Mouse (Mus musculus) embryonic facial prominence, embryonic 15.5 days (tissue): Measurements from ENCODE around the gene Spock1. TPM values are rescaled to one million over a fixed set of nuclear protein-coding genes. Genes with fewer than 3 reads are reported as not detected.
A peak's percentile ranks its signal among the peaks of the same experiment; 100 is the strongest.

Experiments used
- ATAC-seq: fragments of 200-750 bp; cut with Nextera tagmentation; 2 replicates; pipeline ENCODE4 v1.8.0; 2017; ENCODE audit warnings: low read depth, moderate TSS enrichment; ENCODE audit not compliant: insufficient number of reproducible peaks, low FRiP score, low TSS enrichment
- H3K27ac ChIP-seq: fragments of 300-500 bp; sonication (generic); replicated peaks from 2 replicates; pipeline ENCODE4 v1.5.1; 2015; ENCODE audit warnings: mild to moderate bottlenecking, inconsistent platforms
- H3K27me3 ChIP-seq: fragments of 300-500 bp; sonication (generic); 2 replicates; pipeline ENCODE4 v1.6.1; 2015; ENCODE audit warnings: inconsistent platforms
- H3K36me3 ChIP-seq: fragments of 300-500 bp; sonication (generic); 2 replicates; pipeline ENCODE4 v1.6.1; 2015; ENCODE audit warnings: mild to moderate bottlenecking, inconsistent platforms
- H3K4me1 ChIP-seq: fragments of 300-500 bp; sonication (generic); 2 replicates; pipeline ENCODE4 v1.6.1; 2015; ENCODE audit warnings: inconsistent platforms
- H3K4me2 ChIP-seq: fragments of 300-500 bp; sonication (generic); replicated peaks from 2 replicates; pipeline ENCODE4 v1.6.1; 2015; ENCODE audit warnings: mild to moderate bottlenecking, inconsistent platforms
- H3K4me3 ChIP-seq: fragments of 300-500 bp; sonication (generic); replicated peaks from 2 replicates; pipeline ENCODE4 v1.5.1; 2015; ENCODE audit warnings: mild to moderate bottlenecking, inconsistent platforms
- H3K9ac ChIP-seq: fragments of 300-500 bp; sonication (generic); 2 replicates; pipeline ENCODE4 v1.6.1; 2015; ENCODE audit warnings: inconsistent platforms
- H3K9me3 ChIP-seq: fragments of 300-500 bp; sonication (generic); replicated peaks from 2 replicates; pipeline ENCODE4 v1.6.1; 2016; ENCODE audit warnings: inconsistent platforms
- WGBS: fragments of 180-500 bp; shearing (Covaris S2); methylation state at CpG from one replicate; pipeline ENCODE4 v1.1.7; 2015; 5-methylcytosine and 5-hydroxymethylcytosine counted together
- polyA plus RNA-seq: library from polyadenylated mRNA; unstranded; fragments of >200 nt; fragmentation: Nextera tagmentation; extraction: Ambion mirVana; gene quantifications from 2 replicates; pipeline ENCODE4 v1.2.1, GENCODE M21; 2015

The Spock1 gene
- polyA plus RNA-seq, 1 experiment from 2014 or later = 14.4 TPM

DNA sequence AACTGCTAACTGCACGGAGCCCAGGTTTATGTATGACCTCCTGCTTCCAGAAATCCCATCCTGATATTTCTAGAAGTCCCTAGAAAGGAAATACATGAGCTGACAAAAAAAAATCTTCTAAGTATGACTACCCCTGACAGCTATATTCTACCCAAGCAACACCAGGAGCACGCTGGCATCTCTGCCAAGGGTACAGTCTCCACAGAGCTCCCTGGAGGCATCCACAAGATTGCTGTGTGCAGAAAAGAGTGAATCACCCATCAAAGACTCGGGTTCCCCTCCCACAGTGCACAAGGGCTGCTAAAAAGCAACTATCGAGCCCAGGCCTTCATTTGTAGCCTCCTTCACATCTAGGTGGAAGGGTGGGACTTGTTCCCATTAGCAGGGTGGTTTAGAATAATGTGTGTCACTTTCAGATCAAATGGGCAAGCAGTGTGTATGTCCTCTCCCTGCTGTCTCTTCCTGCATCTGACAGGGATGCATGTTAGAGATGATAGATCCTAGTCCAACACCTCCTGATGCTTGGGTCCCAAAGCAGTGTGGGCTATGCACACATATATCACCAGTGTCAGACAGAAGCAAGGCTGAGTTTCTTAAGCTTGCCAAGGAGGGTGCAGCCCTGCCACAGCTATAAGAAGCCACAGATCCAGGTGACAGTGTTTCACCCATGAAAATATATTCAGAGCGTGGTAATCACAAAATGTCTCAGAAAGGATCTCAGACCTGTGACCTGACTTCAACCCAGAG lies 70.3 kb downstream of the Spock1 start:
- Histone ChIP-seq H3K9ac (no peak overlapping the region), H3K4me3 (no peak overlapping the region), H3K27ac (no peak overlapping the region), H3K27me3 (no peaks in the 10 kb centered on the region), H3K4me2 (no peak overlapping the region), H3K9me3 (no peaks in the 10 kb centered on the region), H3K4me1 (no peaks in the 10 kb centered on the region), H3K36me3 (no peaks in the 10 kb centered on the region)
- no peak for ATAC-seq
- 64% methylated on average over 5 of the region's 5 CpGs for WGBS

GRCm38 (mm10) chr13:57831374-57832163 lies 76.6 kb downstream of the Spock1 start:
- Histone ChIP-seq H3K4me3 (no peak overlapping the region), H3K27ac (0 out of 2 replicates have a peak overlapping the region, but pooled peaks have one; percentile 39), H3K4me1 (peaks cover 6% of the 10 kb centered on the region), H3K9me3 (no peaks in the 10 kb centered on the region), H3K4me2 (0 out of 2 replicates have a peak overlapping the region, but pooled peaks have one; percentile 0), H3K36me3 (no peaks in the 10 kb centered on the region), H3K27me3 (no peaks in the 10 kb centered on the region), H3K9ac (no peak overlapping the region)
- 13% methylated on average over 11 of the region's 11 CpGs for WGBS
- ATAC-seq = peak; percentile 65

DNA sequence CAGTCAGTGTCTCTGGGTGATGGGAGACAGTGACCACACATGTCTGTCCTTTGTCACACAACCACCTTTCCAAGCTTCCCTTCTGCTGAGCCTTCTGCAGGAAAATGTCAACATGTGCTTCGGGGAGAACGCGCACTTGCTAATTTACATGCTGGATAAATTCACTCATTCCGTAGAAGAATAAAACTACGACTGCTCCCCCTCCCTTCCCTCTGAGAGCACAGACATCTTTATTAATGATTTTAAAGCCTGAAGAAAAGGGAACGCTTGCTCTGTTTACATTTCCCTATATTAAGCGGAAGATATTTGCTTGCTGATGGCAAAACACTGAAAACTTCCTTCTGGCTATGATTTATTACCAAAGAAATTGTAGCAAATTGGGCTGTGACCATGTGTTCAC lies 77.2 kb downstream of the Spock1 start:
- no peak for ATAC-seq

DNA sequence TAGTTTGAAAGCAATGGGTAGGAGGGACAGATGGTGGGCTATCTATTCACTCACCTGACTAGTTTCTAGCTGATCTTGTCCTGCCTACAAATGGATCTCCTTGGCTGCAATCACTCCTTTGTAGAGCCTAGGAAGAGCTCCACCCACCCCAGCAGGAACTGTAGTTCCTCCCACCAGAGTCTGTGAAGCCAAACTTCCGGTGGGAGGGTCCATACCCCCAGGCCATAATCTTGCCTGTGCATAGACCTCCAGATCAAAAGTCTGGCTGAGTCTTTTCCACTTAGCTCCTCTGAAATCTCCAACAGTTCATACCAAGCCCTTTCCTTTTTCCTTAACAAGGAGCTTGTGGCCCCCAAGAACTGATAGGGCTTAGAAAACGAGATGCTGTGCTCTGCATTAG lies 78.0 kb downstream of the Spock1 start:
- H3K4me3 ChIP-seq = no peak overlapping the region
- WGBS = 24% methylated on average over 2 of the region's 2 CpGs
- H3K36me3 ChIP-seq = no peaks in the 10 kb centered on the region
- H3K27ac ChIP-seq = no peak overlapping the region
- no peaks in the 10 kb centered on the region for H3K9me3 ChIP-seq
- H3K9ac ChIP-seq = no peak overlapping the region
- no peak overlapping the region for H3K4me2 ChIP-seq
- H3K27me3 ChIP-seq = no peaks in the 10 kb centered on the region
- no peak for ATAC-seq
- H3K4me1 ChIP-seq = peaks cover 6% of the 10 kb centered on the region

More for the DNA sequence above, 77.2 kb downstream of the Spock1 start:
- Histone ChIP-seq H3K27me3 (no peaks in the 10 kb centered on the region), H3K27ac (no peak overlapping the region), H3K4me2 (no peak overlapping the region), H3K9ac (no peak overlapping the region), H3K9me3 (no peaks in the 10 kb centered on the region), H3K4me3 (no peak overlapping the region), H3K4me1 (peaks cover 6% of the 10 kb centered on the region), H3K36me3 (no peaks in the 10 kb centered on the region)
- WGBS = 34% methylated on average over 7 of the region's 7 CpGs

DNA sequence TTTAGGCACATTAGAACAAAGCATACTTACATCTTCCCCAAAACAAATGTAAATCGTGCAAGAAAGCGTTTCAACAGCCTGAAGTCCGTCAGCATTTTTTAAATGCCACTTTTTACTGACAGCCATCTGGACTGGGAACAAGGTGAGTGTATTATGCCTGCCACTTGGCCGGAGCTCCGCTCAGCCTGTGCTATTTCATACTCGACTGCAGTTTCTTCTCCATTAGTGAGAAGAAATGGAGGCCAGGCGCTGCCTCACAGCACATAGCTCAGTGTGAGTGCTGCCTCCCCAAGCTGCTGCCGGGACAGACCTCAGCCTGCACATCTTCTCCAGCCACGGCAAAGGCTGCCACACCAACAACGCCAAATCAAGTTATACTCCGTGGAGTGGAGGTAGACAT lies 91.9 kb downstream of the Spock1 start:
- H3K36me3 ChIP-seq = no peaks in the 10 kb centered on the region
- H3K4me2 ChIP-seq = no peak overlapping the region
- no peaks in the 10 kb centered on the region for H3K4me1 ChIP-seq
- H3K9me3 ChIP-seq = no peaks in the 10 kb centered on the region
- WGBS = 76% methylated on average over 11 of the region's 11 CpGs
- no peak overlapping the region for H3K27ac ChIP-seq
- no peak overlapping the region for H3K9ac ChIP-seq
- no peak for ATAC-seq
- H3K27me3 ChIP-seq = no peaks in the 10 kb centered on the region
- H3K4me3 ChIP-seq = no peak overlapping the region

GRCm38 (mm10) chr13:57812643-57813042 lies 95.5 kb downstream of the Spock1 start:
- no peaks in the 10 kb centered on the region for H3K9me3 ChIP-seq
- no peaks in the 10 kb centered on the region for H3K4me1 ChIP-seq
- WGBS = 85% methylated on average over 7 of the region's 7 CpGs
- ATAC-seq = no peak
- no peak overlapping the region for H3K9ac ChIP-seq
- H3K27me3 ChIP-seq = no peaks in the 10 kb centered on the region
- H3K4me2 ChIP-seq = no peak overlapping the region
- H3K36me3 ChIP-seq = no peaks in the 10 kb centered on the region
- H3K4me3 ChIP-seq = no peak overlapping the region
- H3K27ac ChIP-seq = no peak overlapping the region

DNA sequence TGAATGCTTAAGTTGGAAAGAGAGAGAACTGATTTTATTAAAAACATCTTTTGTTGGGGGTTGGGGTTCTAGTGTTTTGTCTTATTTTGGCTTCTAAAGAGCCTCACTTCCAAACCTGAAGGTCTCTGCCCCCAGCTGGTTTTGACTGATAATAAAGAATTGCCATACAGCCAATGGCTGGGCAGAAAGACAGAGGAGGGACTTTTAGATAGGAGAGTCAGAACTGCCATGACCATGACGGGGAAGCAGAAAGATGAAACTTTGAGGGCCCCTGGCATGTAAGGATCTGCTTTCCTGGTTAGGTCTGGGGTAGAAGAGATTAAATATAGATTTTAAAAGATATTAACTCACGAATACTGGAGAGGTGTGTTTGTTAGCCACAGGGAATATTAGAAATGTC lies 96.9 kb downstream of the Spock1 start:
- no peak overlapping the region for H3K9ac ChIP-seq
- H3K4me3 ChIP-seq = no peak overlapping the region
- WGBS = 58% methylated on average over 2 of the region's 2 CpGs
- H3K27ac ChIP-seq = no peak overlapping the region
- ATAC-seq = no peak
- no peaks in the 10 kb centered on the region for H3K27me3 ChIP-seq
- no peak overlapping the region for H3K4me2 ChIP-seq
- no peaks in the 10 kb centered on the region for H3K36me3 ChIP-seq
- no peaks in the 10 kb centered on the region for H3K9me3 ChIP-seq
- H3K4me1 ChIP-seq = no peaks in the 10 kb centered on the region

DNA sequence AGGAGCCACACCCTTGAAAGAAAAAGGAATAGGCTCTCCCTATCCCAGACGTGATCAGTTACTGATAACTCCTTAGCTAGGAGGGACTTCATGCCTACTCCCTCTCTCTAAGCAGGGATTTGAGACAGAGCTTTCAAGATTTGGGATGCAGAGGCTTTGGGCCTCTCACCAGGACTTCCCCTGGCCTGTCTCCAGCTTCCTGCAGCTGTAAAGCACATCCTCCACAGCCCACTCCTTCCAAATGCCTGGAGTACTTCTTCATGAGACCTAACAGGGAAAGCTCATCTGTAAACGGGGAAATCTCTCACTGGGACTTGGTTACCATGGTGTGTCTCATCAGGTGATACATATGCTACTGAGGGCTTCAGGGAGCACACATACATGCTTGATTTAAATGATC lies 97.3 kb downstream of the Spock1 start:
- Histone ChIP-seq H3K27me3 (no peaks in the 10 kb centered on the region), H3K36me3 (no peaks in the 10 kb centered on the region), H3K27ac (no peak overlapping the region), H3K9ac (no peak overlapping the region), H3K9me3 (no peaks in the 10 kb centered on the region), H3K4me2 (no peak overlapping the region), H3K4me3 (no peak overlapping the region), H3K4me1 (no peaks in the 10 kb centered on the region)
- no peak for ATAC-seq
- WGBS = 58% methylated on average over 2 of the region's 2 CpGs

GRCm38 (mm10) chr13:57810083-57810482 lies 98.0 kb downstream of the Spock1 start:
- H3K9me3 ChIP-seq = no peaks in the 10 kb centered on the region
- no peak overlapping the region for H3K9ac ChIP-seq
- H3K27me3 ChIP-seq = no peaks in the 10 kb centered on the region
- no peak overlapping the region for H3K27ac ChIP-seq
- no peaks in the 10 kb centered on the region for H3K4me1 ChIP-seq
- ATAC-seq = no peak
- 74% methylated on average over 5 of the region's 5 CpGs for WGBS
- no peak overlapping the region for H3K4me3 ChIP-seq
- H3K4me2 ChIP-seq = no peak overlapping the region
- no peaks in the 10 kb centered on the region for H3K36me3 ChIP-seq

GRCm38 (mm10) chr13:57809603-57810002 lies 98.5 kb downstream of the Spock1 start:
- ATAC-seq = no peak
- WGBS = 66% methylated on average over 11 of the region's 11 CpGs

GRCm38 (mm10) chr13:57806816-57807215 lies 101.3 kb downstream of the Spock1 start:
- 85% methylated on average over 3 of the region's 3 CpGs for WGBS
- Histone ChIP-seq H3K4me1 (no peaks in the 10 kb centered on the region), H3K9me3 (no peaks in the 10 kb centered on the region), H3K27me3 (no peaks in the 10 kb centered on the region), H3K27ac (no peak overlapping the region), H3K4me3 (no peak overlapping the region), H3K9ac (no peak overlapping the region), H3K4me2 (no peak overlapping the region), H3K36me3 (no peaks in the 10 kb centered on the region)
- ATAC-seq = no peak

More at GRCm38 (mm10) chr13:57809603-57810002, 98.5 kb downstream of the Spock1 start:
- Histone ChIP-seq H3K9ac (no peak overlapping the region), H3K9me3 (no peaks in the 10 kb centered on the region), H3K4me3 (no peak overlapping the region), H3K4me2 (no peak overlapping the region), H3K27me3 (no peaks in the 10 kb centered on the region), H3K36me3 (no peaks in the 10 kb centered on the region), H3K27ac (no peak overlapping the region), H3K4me1 (no peaks in the 10 kb centered on the region)
